Mouse (Mus musculus): ENCODE results near the gene Frs3.

GRCm38 (mm10) chr17:47702548-47703345 lies 13.9 kb downstream of the Frs3 start:
- TF ChIP-seq CTCF (IDR thresholded peaks at IDR 0.05; ENCODE audit: borderline replicate concordance, insufficient read depth, low read length) (no peak), POLR2A (IDR thresholded peaks at IDR 0.05; ENCODE audit: low read depth, low read length) (no peak)

All from embryonic fibroblast, embryonic 13.5 days (primary cell).